Mouse (Mus musculus) neutrophil, adult 5-6 weeks (primary cell): ENCODE results near the gene Mindy4. TPM values are rescaled to one million over a fixed set of nuclear protein-coding genes. Genes with fewer than 3 reads are reported as not detected.

Source experiments
- ATAC-seq: fragments of 151-379, 151-347 bp; 2 replicates; pipeline ENCODE4 v1.8.0; 2017; ENCODE audit warnings: mild to moderate bottlenecking, moderate TSS enrichment; ENCODE audit not compliant: insufficient number of reproducible peaks, poor library complexity, low FRiP score, severe bottlenecking; ENCODE audit errors: extremely low read depth
- total RNA-seq: library from RNA; stranded (forward); fragments of 200-1000 nt; gene quantifications from 2 replicates; pipeline ENCODE4 v1.2.3, GENCODE M21; 2017

The Mindy4 gene
- total RNA-seq, 1 experiment from 2014 or later, result not detected

- no peak for ATAC-seq
These were observed 78.5 kb downstream of the Mindy4 start for GRCm38 (mm10) chr6:55281687-55282086.

- ATAC-seq, result no peak
These were observed 79.2 kb downstream of the Mindy4 start for GRCm38 (mm10) chr6:55282348-55282747.

- ATAC-seq, result no peak
These were observed 82.0 kb downstream of the Mindy4 start for GRCm38 (mm10) chr6:55285218-55285617.

GRCm38 (mm10) chr6:55288007-55288602 lies 84.9 kb downstream of the Mindy4 start:
- no peak for ATAC-seq

GRCm38 (mm10) chr6:55294549-55295131 lies 91.5 kb downstream of the Mindy4 start:
- no peak for ATAC-seq

- ATAC-seq, result no peak
These were observed 92.1 kb downstream of the Mindy4 start for GRCm38 (mm10) chr6:55295325-55295724.

GRCm38 (mm10) chr6:55299482-55299881 lies 96.3 kb downstream of the Mindy4 start:
- no peak for ATAC-seq

- no peak for ATAC-seq
These were observed 96.7 kb downstream of the Mindy4 start for GRCm38 (mm10) chr6:55299917-55300316.

GRCm38 (mm10) chr6:55300704-55301103 lies 97.5 kb downstream of the Mindy4 start:
- ATAC-seq, result no peak

GRCm38 (mm10) chr6:55310179-55310578 lies 107.0 kb downstream of the Mindy4 start:
- no peak for ATAC-seq

GRCm38 (mm10) chr6:55311962-55312361 lies 108.8 kb downstream of the Mindy4 start:
- no peak for ATAC-seq

- no peak for ATAC-seq
These were observed 110.7 kb downstream of the Mindy4 start for GRCm38 (mm10) chr6:55313893-55314292.

GRCm38 (mm10) chr6:55314628-55315027 lies 111.4 kb downstream of the Mindy4 start:
- ATAC-seq, result no peak

GRCm38 (mm10) chr6:55318597-55318996 lies 115.4 kb downstream of the Mindy4 start:
- ATAC-seq, result no peak

GRCm38 (mm10) chr6:55319585-55320551 lies 116.7 kb downstream of the Mindy4 start:
- ATAC-seq, result no peak

- ATAC-seq, result no peak
These were observed 117.7 kb downstream of the Mindy4 start for GRCm38 (mm10) chr6:55320894-55321293.

GRCm38 (mm10) chr6:55321518-55321917 lies 118.3 kb downstream of the Mindy4 start:
- no peak for ATAC-seq

- no peak for ATAC-seq
These were observed 119.8 kb downstream of the Mindy4 start for GRCm38 (mm10) chr6:55322980-55323379.

GRCm38 (mm10) chr6:55323908-55324634 lies 120.9 kb downstream of the Mindy4 start:
- ATAC-seq, result no peak
